In the genomic region with DNA sequence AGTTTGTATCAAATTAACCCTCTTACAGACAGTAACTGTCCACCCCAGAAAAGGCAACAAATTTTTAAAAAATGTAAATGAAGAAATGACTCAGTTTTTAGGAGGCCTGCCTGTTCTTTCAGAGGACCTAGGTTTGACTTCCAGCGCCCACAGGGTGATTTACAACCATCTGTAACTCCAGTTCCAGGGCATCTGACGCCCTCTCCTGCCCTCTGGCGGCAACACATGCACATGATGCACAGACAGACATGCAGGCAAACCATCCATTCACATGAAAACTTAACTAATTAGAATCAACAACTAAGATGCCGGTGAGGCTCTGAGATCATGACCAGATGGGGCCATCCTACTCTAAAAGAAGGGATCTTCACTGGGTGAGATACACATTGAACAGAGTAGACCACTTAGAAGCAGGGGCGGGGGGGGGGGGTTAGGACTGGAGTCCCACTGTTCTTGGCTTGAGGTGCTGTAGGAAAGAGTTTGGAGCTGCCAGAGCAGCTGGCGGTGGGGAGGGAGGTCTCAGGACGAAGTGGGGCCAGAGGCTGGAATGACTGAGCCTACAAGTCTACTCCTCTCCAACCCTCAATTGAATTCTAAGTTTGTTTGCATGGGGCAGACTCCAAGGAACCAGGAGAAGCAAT, we compare ENCODE assay signal across 23 mouse cellular contexts.
DNase-seq lines count a peak whose midpoint lies in the region; ATAC-seq and TF ChIP-seq lines count a peak whose summit lies in the region.
"Had no signal": no experiment of that assay in that cellular context is flagged by ENCODE, and none has a peak within 500 bp of the region (broad histone marks: within the 10 kb centered on the region; RNA-seq: fewer than 3 reads in every experiment).

No protein-coding gene starts in this region.

- no peak overlapping the region for H3K4me3 ChIP-seq in layer of hippocampus, adult 2 months
- H3K4me3 ChIP-seq in lung, postnatal 0 days (ENCODE audit: low read depth, low read length), result no peak overlapping the region
- H3K4me3 ChIP-seq in lung, adult 2 months (replicated peaks; ENCODE audit: extremely low read depth, low read depth, low read length), result no peak overlapping the region
- no peak overlapping the region for H3K4me3 ChIP-seq in stomach, postnatal 0 days (ENCODE audit: low read depth, low read length)
- H3K4me3 ChIP-seq: embryonic facial prominence, embryonic 12.5 days; heart, embryonic 13.5 days; limb, embryonic 10.5 days; liver, embryonic 15.5 days; midbrain, embryonic 10.5 days; stomach, embryonic 15.5 days had no signal

- no peak for TF ChIP-seq EP300 in lung, postnatal 0 days (IDR thresholded peaks at IDR 0.05)
- no peak for TF ChIP-seq EP300 in stomach, postnatal 0 days (optimal IDR thresholded peaks at IDR 0.05)

- no peaks in the 10 kb centered on the region for H3K36me3 ChIP-seq in lung, postnatal 0 days (ENCODE audit: insufficient read depth, low read length)
- H3K36me3 ChIP-seq in stomach, postnatal 0 days (ENCODE audit: control insufficient read depth, insufficient read depth, low read length), result no peaks in the 10 kb centered on the region
- H3K36me3 ChIP-seq: embryonic facial prominence, embryonic 12.5 days; G1E; heart, embryonic 13.5 days; limb, embryonic 10.5 days; liver, embryonic 15.5 days; midbrain, embryonic 10.5 days; stomach, embryonic 15.5 days had no signal

- TF ChIP-seq POLR2A in lung, adult 2 months (IDR thresholded peaks at IDR 0.05; ENCODE audit: borderline replicate concordance, extremely low read depth, low read depth, low read length), result no peak

- no peak overlapping the region for H3K9ac ChIP-seq in lung, postnatal 0 days (replicated peaks; ENCODE audit: low read depth)
- no peak overlapping the region for H3K9ac ChIP-seq in stomach, postnatal 0 days (ENCODE audit: low read length)
- H3K9ac ChIP-seq: embryonic facial prominence, embryonic 12.5 days; heart, embryonic 13.5 days; liver, embryonic 15.5 days; stomach, embryonic 15.5 days had no signal

- intact Hi-C loops in gastrocnemius, postnatal 14 days (cut with DNase I; ENCODE audit: low total_unique reads), result loop anchor here (5.0 kb wide), 1 partner anchor 75 kb away; a partner anchor contains a TSS

- H3K4me2 ChIP-seq in lung, postnatal 0 days (replicated peaks; ENCODE audit: low read depth, low read length), result no peak overlapping the region
- no peak overlapping the region for H3K4me2 ChIP-seq in stomach, postnatal 0 days (replicated peaks; ENCODE audit: low read depth)
- H3K4me2 ChIP-seq: embryonic facial prominence, embryonic 12.5 days; heart, embryonic 13.5 days; liver, embryonic 15.5 days; stomach, embryonic 15.5 days had no signal

- 79% methylated on average over 7 of the region's 7 CpGs for WGBS in lung, postnatal 0 days
- WGBS in lung, adult 2 months, result 74% methylated on average over 7 of the region's 7 CpGs
- WGBS in stomach, postnatal 0 days, result 84% methylated on average over 7 of the region's 7 CpGs

- no peak overlapping the region for H3K27ac ChIP-seq in layer of hippocampus, adult 2 months
- H3K27ac ChIP-seq in lung, postnatal 0 days (ENCODE audit: low read length), result no peak overlapping the region
- H3K27ac ChIP-seq in stomach, postnatal 0 days (replicated peaks), result no peak overlapping the region
- H3K27ac ChIP-seq: embryonic facial prominence, embryonic 12.5 days; heart, embryonic 13.5 days; limb, embryonic 10.5 days; liver, embryonic 15.5 days; macrophage; midbrain, embryonic 10.5 days; stomach, embryonic 15.5 days had no signal

- peak; percentile 29 for TF ChIP-seq CTCF in layer of hippocampus, adult 2 months (conservative IDR thresholded peaks at IDR 0.05)
- peak; percentile 31; the same call in 1 of the 2 replicates for TF ChIP-seq CTCF in lung, postnatal 0 days (IDR thresholded peaks at IDR 0.05)
- no peak for TF ChIP-seq CTCF in lung, adult 2 months (IDR thresholded peaks at IDR 0.05; ENCODE audit: insufficient read depth, low read length)
- TF ChIP-seq CTCF in stomach, postnatal 0 days (IDR thresholded peaks at IDR 0.05; ENCODE audit: low read depth), result peak; percentile 38

- no peak for ATAC-seq in lung, postnatal 0 days
- ATAC-seq in stomach, postnatal 0 days (ENCODE audit: low FRiP score, low TSS enrichment), result no peak
- ATAC-seq: forebrain, embryonic 16.5 days; hindbrain, embryonic 16.5 days had no signal

- H3K4me1 ChIP-seq in lung, postnatal 0 days (ENCODE audit: insufficient read depth, low read depth, low read length), result peaks cover 4% of the 10 kb centered on the region; the same call in 1 of the 2 replicates
- H3K4me1 ChIP-seq in lung, adult 2 months (ENCODE audit: control insufficient read depth, insufficient read depth, low read length), result peaks cover 8% of the 10 kb centered on the region
- H3K4me1 ChIP-seq in stomach, postnatal 0 days (replicated peaks; ENCODE audit: control insufficient read depth, insufficient read depth), result no peaks in the 10 kb centered on the region
- H3K4me1 ChIP-seq: embryonic facial prominence, embryonic 12.5 days; stomach, embryonic 15.5 days had no signal

- DNase-seq in layer of hippocampus, adult 2 months (ENCODE audit: low spot score in 2 of 2), result no peak
- no peak for DNase-seq in layer of hippocampus, adult 8-10 months (ENCODE audit: low spot score in 2 of 2)
- no peak for DNase-seq in lung, postnatal 0 days (ENCODE audit: low spot score)
- no peak for DNase-seq in lung, adult 2 months
- DNase-seq in R1 (ENCODE audit: low read depth, low spot score), result peak; percentile 57
- DNase-seq in stomach, postnatal 0 days (ENCODE audit: low spot score), result no peak
- DNase-seq in gastrocnemius, postnatal 14 days, result no peak
- DNase-seq: cerebellum, adult 9-10 months; heart, postnatal 4 days; kidney, adult 2 months; kidney, postnatal 10 days; retina, postnatal 1 day; thymus, adult 2 months had no signal

- H3K9me3 ChIP-seq in lung, postnatal 0 days (ENCODE audit: low read length), result no peaks in the 10 kb centered on the region
- H3K9me3 ChIP-seq in stomach, postnatal 0 days (ENCODE audit: control insufficient read depth, low read length), result no peaks in the 10 kb centered on the region
- H3K9me3 ChIP-seq: embryonic facial prominence, embryonic 12.5 days; limb, embryonic 10.5 days; liver, embryonic 15.5 days; midbrain, embryonic 10.5 days; stomach, embryonic 15.5 days had no signal

- H3K27me3 ChIP-seq in lung, postnatal 0 days (replicated peaks; ENCODE audit: insufficient read depth, low read length), result no peaks in the 10 kb centered on the region
- no peaks in the 10 kb centered on the region for H3K27me3 ChIP-seq in stomach, postnatal 0 days (ENCODE audit: control insufficient read depth, insufficient read depth, low read length)
- H3K27me3 ChIP-seq: embryonic facial prominence, embryonic 12.5 days; heart, embryonic 13.5 days; stomach, embryonic 15.5 days had no signal
